Mouse (Mus musculus): ENCODE measurements around the gene Arl10. TPM values are rescaled to one million over a fixed set of nuclear protein-coding genes. Genes with fewer than 3 reads are reported as not detected.

Gene Arl10
- polyA plus RNA-seq, 1 experiment from 2014 or later = 18.8 TPM

- Histone ChIP-seq H3K36me3 (ENCODE audit: control insufficient read depth, insufficient read depth, low read length) (peaks cover 50% of the 10 kb centered on the region), H3K4me2 (ENCODE audit: low read depth, low read length) (no peak overlapping the region), H3K27ac (replicated peaks; ENCODE audit: low read depth, low read length) (no peak overlapping the region), H3K4me1 (ENCODE audit: control insufficient read depth, insufficient read depth, low read length) (no peaks in the 10 kb centered on the region), H3K9me3 (ENCODE audit: control insufficient read depth, low read length) (no peaks in the 10 kb centered on the region), H3K9ac (ENCODE audit: low read depth, low read length) (0 out of 2 replicates have a peak overlapping the region, but pooled peaks have one; percentile 30), H3K27me3 (replicated peaks; ENCODE audit: control insufficient read depth, insufficient read depth, low read length) (no peaks in the 10 kb centered on the region), H3K4me3 (ENCODE audit: low read depth, low read length) (no peak overlapping the region)
- no peak for ATAC-seq (ENCODE audit: low read depth)
- DNase-seq (ENCODE audit: low spot score) = peak; percentile 11
- 77% methylated on average over 7 of the region's 7 CpGs for WGBS
These were observed 12.3 kb upstream of the Arl10 start for GRCm38 (mm10) chr13:54562562-54562961.

- Histone ChIP-seq H3K4me2 (ENCODE audit: low read depth, low read length) (peak overlapping the region; percentile 85), H3K9me3 (ENCODE audit: control insufficient read depth, low read length) (no peaks in the 10 kb centered on the region), H3K9ac (ENCODE audit: low read depth, low read length) (peak overlapping the region; percentile 97), H3K27ac (replicated peaks; ENCODE audit: low read depth, low read length) (peak overlapping the region; percentile 52), H3K4me3 (ENCODE audit: low read depth, low read length) (peak overlapping the region; percentile 97), H3K36me3 (ENCODE audit: control insufficient read depth, insufficient read depth, low read length) (peaks cover 30% of the 10 kb centered on the region), H3K27me3 (replicated peaks; ENCODE audit: control insufficient read depth, insufficient read depth, low read length) (no peaks in the 10 kb centered on the region), H3K4me1 (ENCODE audit: control insufficient read depth, insufficient read depth, low read length) (no peaks in the 10 kb centered on the region)
- 12% methylated on average over 38 of the region's 45 CpGs for whole genome bisulfite sequencing
- DNase-seq (ENCODE audit: low spot score) (peak; percentile 19), ATAC-seq (ENCODE audit: low read depth) (peak; percentile 45)
These were observed 10.3 kb upstream of the Arl10 start for GRCm38 (mm10) chr13:54564232-54565200.

GRCm38 (mm10) chr13:54565201-54565581 is 9.6 kb upstream of the Arl10 start, which contains the start of gene 4833439L19Rik:
TSS of gene 4833439L19Rik (minus strand) at chr13:54565435.
- ATAC-seq (ENCODE audit: low read depth) (peak; percentile 97), DNase-seq (ENCODE audit: low spot score) (peak; percentile 98)
- Histone ChIP-seq H3K4me3 (ENCODE audit: low read depth, low read length) (peak within 1 kb of the TSS; percentile 97), H3K9me3 (ENCODE audit: control insufficient read depth, low read length) (no peaks in the 10 kb centered on the region), H3K9ac (ENCODE audit: low read depth, low read length) (peak within 1 kb of the TSS; percentile 97), H3K36me3 (ENCODE audit: control insufficient read depth, insufficient read depth, low read length) (peaks cover 24% of the 10 kb centered on the region), H3K4me1 (ENCODE audit: control insufficient read depth, insufficient read depth, low read length) (no peaks in the 10 kb centered on the region), H3K27ac (replicated peaks; ENCODE audit: low read depth, low read length) (peak within 1 kb of the TSS; percentile 52), H3K4me2 (ENCODE audit: low read depth, low read length) (peak within 1 kb of the TSS; percentile 85), H3K27me3 (replicated peaks; ENCODE audit: control insufficient read depth, insufficient read depth, low read length) (no peaks in the 10 kb centered on the region)
- WGBS = under 1% methylated on average over 18 of the region's 27 CpGs

- H3K4me1 ChIP-seq (ENCODE audit: control insufficient read depth, insufficient read depth, low read length) = no peaks in the 10 kb centered on the region
- ATAC-seq (ENCODE audit: low read depth) (peak; percentile 5; the same call in 1 of the 2 replicates), DNase-seq (ENCODE audit: low spot score) (peak; percentile 51)
- no peaks in the 10 kb centered on the region for H3K27me3 ChIP-seq (replicated peaks; ENCODE audit: control insufficient read depth, insufficient read depth, low read length)
- H3K27ac ChIP-seq (replicated peaks; ENCODE audit: low read depth, low read length) = no peak overlapping the region
- H3K4me3 ChIP-seq (ENCODE audit: low read depth, low read length) = peak overlapping the region; percentile 97
- H3K9ac ChIP-seq (ENCODE audit: low read depth, low read length) = no peak overlapping the region
- H3K4me2 ChIP-seq (ENCODE audit: low read depth, low read length) = peak overlapping the region; percentile 85
- H3K36me3 ChIP-seq (ENCODE audit: control insufficient read depth, insufficient read depth, low read length) = peaks cover 18% of the 10 kb centered on the region
- no peaks in the 10 kb centered on the region for H3K9me3 ChIP-seq (ENCODE audit: control insufficient read depth, low read length)
- WGBS = 39% methylated on average over 8 of the region's 8 CpGs
These were observed 9.0 kb upstream of the Arl10 start for GRCm38 (mm10) chr13:54565594-54566345.

- Histone ChIP-seq H3K4me2 (ENCODE audit: low read depth, low read length) (no peak overlapping the region), H3K36me3 (ENCODE audit: control insufficient read depth, insufficient read depth, low read length) (no peaks in the 10 kb centered on the region; the same call in 1 of the 2 replicates), H3K9me3 (ENCODE audit: control insufficient read depth, low read length) (no peaks in the 10 kb centered on the region), H3K9ac (ENCODE audit: low read depth, low read length) (no peak overlapping the region), H3K27ac (replicated peaks; ENCODE audit: low read depth, low read length) (no peak overlapping the region), H3K4me3 (ENCODE audit: low read depth, low read length) (no peak overlapping the region), H3K4me1 (ENCODE audit: control insufficient read depth, insufficient read depth, low read length) (no peaks in the 10 kb centered on the region), H3K27me3 (replicated peaks; ENCODE audit: control insufficient read depth, insufficient read depth, low read length) (no peaks in the 10 kb centered on the region)
- no peak for DNase-seq (ENCODE audit: low spot score)
- ATAC-seq (ENCODE audit: low read depth) = no peak
- 37% methylated on average over 5 of the region's 5 CpGs for WGBS
These were observed 6.4 kb upstream of the Arl10 start for GRCm38 (mm10) chr13:54568380-54568779.

GRCm38 (mm10) chr13:54569282-54569681 is 5.5 kb upstream of the Arl10 start:
- no peak overlapping the region for H3K4me2 ChIP-seq (ENCODE audit: low read depth, low read length)
- ATAC-seq (ENCODE audit: low read depth) (no peak), DNase-seq (ENCODE audit: low spot score) (no peak)
- no peak overlapping the region for H3K27ac ChIP-seq (replicated peaks; ENCODE audit: low read depth, low read length)
- whole genome bisulfite sequencing = 53% methylated on average over 1 of the region's 1 CpGs
- no peaks in the 10 kb centered on the region for H3K4me1 ChIP-seq (ENCODE audit: control insufficient read depth, insufficient read depth, low read length)
- no peaks in the 10 kb centered on the region for H3K27me3 ChIP-seq (replicated peaks; ENCODE audit: control insufficient read depth, insufficient read depth, low read length)
- H3K9ac ChIP-seq (ENCODE audit: low read depth, low read length) = no peak overlapping the region
- H3K36me3 ChIP-seq (ENCODE audit: control insufficient read depth, insufficient read depth, low read length) = no peaks in the 10 kb centered on the region
- no peak overlapping the region for H3K4me3 ChIP-seq (ENCODE audit: low read depth, low read length)
- H3K9me3 ChIP-seq (ENCODE audit: control insufficient read depth, low read length) = no peaks in the 10 kb centered on the region

- ATAC-seq (ENCODE audit: low read depth) = no peak
- Histone ChIP-seq H3K4me1 (ENCODE audit: control insufficient read depth, insufficient read depth, low read length) (peaks cover 2% of the 10 kb centered on the region; the same call in 1 of the 2 replicates), H3K4me3 (ENCODE audit: low read depth, low read length) (no peak overlapping the region), H3K4me2 (ENCODE audit: low read depth, low read length) (no peak overlapping the region), H3K27ac (replicated peaks; ENCODE audit: low read depth, low read length) (no peak overlapping the region), H3K9me3 (ENCODE audit: control insufficient read depth, low read length) (no peaks in the 10 kb centered on the region), H3K36me3 (ENCODE audit: control insufficient read depth, insufficient read depth, low read length) (no peaks in the 10 kb centered on the region), H3K9ac (ENCODE audit: low read depth, low read length) (no peak overlapping the region), H3K27me3 (replicated peaks; ENCODE audit: control insufficient read depth, insufficient read depth, low read length) (no peaks in the 10 kb centered on the region)
- whole genome bisulfite sequencing = 71% methylated on average over 4 of the region's 4 CpGs
- DNase-seq (ENCODE audit: low spot score) = no peak
These were observed 4.1 kb upstream of the Arl10 start for GRCm38 (mm10) chr13:54570736-54571135.

- no peaks in the 10 kb centered on the region for H3K9me3 ChIP-seq (ENCODE audit: control insufficient read depth, low read length)
- H3K36me3 ChIP-seq (ENCODE audit: control insufficient read depth, insufficient read depth, low read length) = no peaks in the 10 kb centered on the region
- no peak for ATAC-seq (ENCODE audit: low read depth)
- no peak overlapping the region for H3K4me3 ChIP-seq (ENCODE audit: low read depth, low read length)
- H3K4me1 ChIP-seq (ENCODE audit: control insufficient read depth, insufficient read depth, low read length) = peaks cover 8% of the 10 kb centered on the region; the same call in 1 of the 2 replicates
- H3K27me3 ChIP-seq (replicated peaks; ENCODE audit: control insufficient read depth, insufficient read depth, low read length) = no peaks in the 10 kb centered on the region
- no peak overlapping the region for H3K4me2 ChIP-seq (ENCODE audit: low read depth, low read length)
- DNase-seq (ENCODE audit: low spot score) = peak; percentile 15
- H3K27ac ChIP-seq (replicated peaks; ENCODE audit: low read depth, low read length) = no peak overlapping the region
- 49% methylated on average over 2 of the region's 2 CpGs for WGBS
- no peak overlapping the region for H3K9ac ChIP-seq (ENCODE audit: low read depth, low read length)
These were observed 3.2 kb upstream of the Arl10 start for GRCm38 (mm10) chr13:54571637-54572036.
